Mouse (Mus musculus) R1 (cell line): Measurements from ENCODE around the gene 1700001F09Rik.
"Not testable (repeated sequence)": the region's sequence is repeated elsewhere in the genome, so short reads cannot be mapped to it uniquely, and the experiment has no call there.

Experiments used
- DNase-seq: peaks from one replicate; pipeline ENCODE4 v3.0.0-alpha.2; 2018; ENCODE audit warnings: low read depth, low spot score

Gene 1700001F09Rik

GRCm38 (mm10) chr14:43347711-43348110, at the start of gene 1700001F09Rik:
Gene 1700001F09Rik (minus strand): TSS chr14:43347811.
- not testable (repeated sequence) for DNase-seq

GRCm38 (mm10) chr14:43361713-43362112, 14.1 kb upstream of the 1700001F09Rik start:
- DNase-seq = peak; percentile 55

GRCm38 (mm10) chr14:43359246-43359645, 11.6 kb upstream of the 1700001F09Rik start:
- DNase-seq = not testable (repeated sequence)

GRCm38 (mm10) chr14:43357496-43357895, 9.9 kb upstream of the 1700001F09Rik start:
- not testable (repeated sequence) for DNase-seq

GRCm38 (mm10) chr14:43352944-43353343, 5.3 kb upstream of the 1700001F09Rik start:
- DNase-seq = not testable (repeated sequence)

GRCm38 (mm10) chr14:43337646-43338045, 10.0 kb downstream of the 1700001F09Rik start:
- not testable (repeated sequence) for DNase-seq

GRCm38 (mm10) chr14:43331362-43331880, 16.2 kb downstream of the 1700001F09Rik start:
- not testable (repeated sequence) for DNase-seq

GRCm38 (mm10) chr14:43328603-43329002, 19.0 kb downstream of the 1700001F09Rik start:
- not testable (repeated sequence) for DNase-seq

- DNase-seq = not testable (repeated sequence)
These were observed 28.1 kb downstream of the 1700001F09Rik start for GRCm38 (mm10) chr14:43319516-43319915.

GRCm38 (mm10) chr14:43293503-43293902, 54.1 kb downstream of the 1700001F09Rik start, which contains the start of gene Gm8127:
Gene Gm8127 (minus strand): TSS chr14:43293832.
- DNase-seq = not testable (repeated sequence)
